Mouse (Mus musculus) induced T-regulatory cell, adult 2 months (primary cell): ENCODE measurements around the gene 6430571L13Rik.
A peak's percentile ranks its signal among the peaks of the same experiment; 100 is the strongest.
"Not testable (repeated sequence)": the region's sequence is repeated elsewhere in the genome, so short reads cannot be mapped to it uniquely, and the experiment has no call there.

ENCODE experiments used
- DNase-seq: peaks from one replicate; pipeline ENCODE4 v3.0.0-alpha.2; 2012; ENCODE audit warnings: low read depth

6430571L13Rik gene

GRCm38 (mm10) chr9:107340267-107340859 is at the start of gene 6430571L13Rik:
Gene 6430571L13Rik (plus strand): TSS chr9:107340602.
- DNase-seq = peak; percentile 95

GRCm38 (mm10) chr9:107290897-107291296 is 49.5 kb upstream of the 6430571L13Rik start:
- peak; percentile 88 for DNase-seq

GRCm38 (mm10) chr9:107294249-107294648 is 46.2 kb upstream of the 6430571L13Rik start:
- peak; percentile 92 for DNase-seq

GRCm38 (mm10) chr9:107295616-107296015 is 44.8 kb upstream of the 6430571L13Rik start:
- DNase-seq = peak; percentile 95

- no peak for DNase-seq
Observed at GRCm38 (mm10) chr9:107296016-107296040, 44.6 kb upstream of the 6430571L13Rik start, which contains the start of gene Cish. Gene Cish (plus strand): TSS chr9:107296026.

GRCm38 (mm10) chr9:107296041-107296440 is 44.4 kb upstream of the 6430571L13Rik start:
- no peak for DNase-seq

- DNase-seq = peak; percentile 95
Observed at GRCm38 (mm10) chr9:107296501-107296965, 43.9 kb upstream of the 6430571L13Rik start.

- peak; percentile 72 for DNase-seq
Observed at GRCm38 (mm10) chr9:107297059-107297458, 43.3 kb upstream of the 6430571L13Rik start.

- no peak for DNase-seq
Observed at GRCm38 (mm10) chr9:107297658-107298057, 42.7 kb upstream of the 6430571L13Rik start.

- peak; percentile 86 for DNase-seq
Observed at GRCm38 (mm10) chr9:107298059-107298780, 42.2 kb upstream of the 6430571L13Rik start.

GRCm38 (mm10) chr9:107298876-107299275 is 41.5 kb upstream of the 6430571L13Rik start:
- peak; percentile 70 for DNase-seq

- DNase-seq = no peak
Observed at GRCm38 (mm10) chr9:107299783-107300182, 40.6 kb upstream of the 6430571L13Rik start.

- DNase-seq = peak; percentile 71
Observed at GRCm38 (mm10) chr9:107300224-107300973, 40.0 kb upstream of the 6430571L13Rik start.

GRCm38 (mm10) chr9:107301554-107302331 is 38.7 kb upstream of the 6430571L13Rik start:
- DNase-seq = peak; percentile 58

GRCm38 (mm10) chr9:107302592-107302991 is 37.8 kb upstream of the 6430571L13Rik start:
- DNase-seq = no peak

GRCm38 (mm10) chr9:107303121-107303820 is 37.1 kb upstream of the 6430571L13Rik start:
- DNase-seq = peak; percentile 87

GRCm38 (mm10) chr9:107303900-107304299 is 36.5 kb upstream of the 6430571L13Rik start:
- DNase-seq = peak; percentile 48

GRCm38 (mm10) chr9:107304383-107304782 is 36.0 kb upstream of the 6430571L13Rik start:
- DNase-seq = peak; percentile 49

- DNase-seq = no peak
Observed at GRCm38 (mm10) chr9:107305012-107305411, 35.4 kb upstream of the 6430571L13Rik start.

GRCm38 (mm10) chr9:107305601-107306542 is 34.5 kb upstream of the 6430571L13Rik start:
- peak; percentile 94 for DNase-seq

- DNase-seq = not testable (repeated sequence)
Observed at GRCm38 (mm10) chr9:107306673-107307072, 33.7 kb upstream of the 6430571L13Rik start.
